Mouse (Mus musculus) neural tube, embryonic 14.5 days (tissue): ENCODE data around the gene Fut7. TPM values are rescaled to one million over a fixed set of nuclear protein-coding genes. Genes with fewer than 3 reads are reported as not detected.
A peak's percentile ranks its signal among the peaks of the same experiment; 100 is the strongest.

ENCODE experiments used
- ATAC-seq: fragments of 200-750 bp; cut with Nextera tagmentation; 2 replicates; pipeline ENCODE4 v1.8.0; 2017; ENCODE audit warnings: low read depth, mild to moderate bottlenecking, moderate TSS enrichment, moderate library complexity
- H3K27ac ChIP-seq: fragments of 300-500 bp; sonication (generic); 2 replicates; pipeline ENCODE4 v1.5.1; 2014; ENCODE audit warnings: low read depth, mild to moderate bottlenecking, control low read depth, low read length, moderate library complexity, mixed read lengths
- H3K27me3 ChIP-seq: fragments of 300-500 bp; sonication (generic); 2 replicates; pipeline ENCODE4 v1.6.1; 2014; ENCODE audit warnings: low read length; ENCODE audit not compliant: control insufficient read depth, insufficient read depth
- H3K36me3 ChIP-seq: fragments of 300-500 bp; sonication (generic); 2 replicates; pipeline ENCODE4 v1.6.1; 2014; ENCODE audit warnings: low read length, mixed read lengths; ENCODE audit not compliant: control insufficient read depth, insufficient read depth
- H3K4me1 ChIP-seq: fragments of 300-500 bp; sonication (generic); 2 replicates; pipeline ENCODE4 v1.6.1; 2014; ENCODE audit warnings: low read length; ENCODE audit not compliant: control insufficient read depth, insufficient read depth
- H3K4me2 ChIP-seq: fragments of 300-500 bp; sonication (generic); 2 replicates; pipeline ENCODE4 v1.6.1; 2014; ENCODE audit warnings: mild to moderate bottlenecking, low read depth, low read length, control low read depth
- H3K4me3 ChIP-seq: fragments of 300-500 bp; sonication (generic); 2 replicates; pipeline ENCODE4 v1.5.1; 2014; ENCODE audit warnings: low read depth, low read length, control low read depth, mixed read lengths
- H3K9ac ChIP-seq: fragments of 300-500 bp; sonication (generic); replicated peaks from 2 replicates; pipeline ENCODE4 v1.6.1; 2014; ENCODE audit warnings: low read depth, mild to moderate bottlenecking, control low read depth, low read length, mixed read lengths
- H3K9me3 ChIP-seq: fragments of 300-500 bp; sonication (generic); 2 replicates; pipeline ENCODE4 v1.6.1; 2016; ENCODE audit warnings: low read length; ENCODE audit not compliant: control insufficient read depth
- WGBS: fragments of 180-500 bp; shearing (Covaris S2); extraction: QIAGEN DNeasy Blood & Tissue Kit; methylation state at CpG from one replicate; pipeline ENCODE4 v1.1.7; 2014; 5-methylcytosine and 5-hydroxymethylcytosine counted together
- polyA plus RNA-seq: library from polyadenylated mRNA; unstranded; fragments of >200 nt; fragmentation: Nextera tagmentation; extraction: Ambion mirVana; gene quantifications from 2 replicates; pipeline ENCODE4 v1.2.1, GENCODE M21; 2014

The Fut7 gene
- polyA plus RNA-seq, 1 experiment from 2014 or later, result 0.23 TPM

DNA sequence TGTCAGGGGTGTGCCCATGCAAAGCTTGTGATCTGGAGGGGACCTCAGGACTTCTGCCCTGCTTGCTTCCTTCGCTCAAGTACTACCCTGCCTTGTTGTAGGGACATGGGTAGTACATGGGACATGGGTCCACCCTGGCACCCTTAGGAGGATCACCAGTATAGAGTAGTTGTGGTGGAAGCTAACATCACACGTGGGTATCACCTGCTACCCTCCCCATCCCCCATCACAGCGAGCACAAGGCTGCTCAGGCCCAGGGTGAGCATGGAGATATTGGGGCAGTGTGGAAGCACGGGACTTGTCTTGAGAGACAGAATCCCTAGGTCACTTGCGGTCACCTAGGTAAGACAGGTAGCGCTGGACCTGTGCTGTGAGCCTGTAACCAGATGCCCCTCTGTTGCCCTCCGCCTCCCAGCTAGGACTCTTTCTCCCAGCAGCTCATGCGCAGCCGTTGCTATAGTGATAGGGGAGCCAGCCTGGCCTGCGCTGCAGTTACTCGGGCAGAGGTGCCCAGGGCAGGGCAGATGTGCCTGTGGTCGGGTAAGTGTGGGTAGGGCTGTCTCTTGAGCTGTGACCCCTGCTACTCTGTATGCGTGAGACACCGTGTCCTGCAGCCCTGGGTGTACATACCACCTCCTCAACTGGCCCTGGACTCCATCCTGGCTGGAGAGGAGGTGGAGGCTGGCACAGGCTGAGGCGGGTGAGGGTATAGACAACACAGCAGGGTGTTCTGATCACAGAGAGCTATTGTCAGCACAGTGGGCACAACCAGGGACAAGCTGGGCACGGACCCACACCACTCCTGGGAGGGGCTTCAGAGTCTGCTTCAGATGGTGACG is 7.5 kb downstream of the Fut7 start:
- Histone ChIP-seq H3K27me3 (no peaks in the 10 kb centered on the region), H3K9ac (peak overlapping the region; percentile 16; the same call in 1 of the 2 replicates), H3K27ac (no peak overlapping the region; the same call in 1 of the 2 replicates), H3K9me3 (no peaks in the 10 kb centered on the region), H3K4me1 (peaks cover 20% of the 10 kb centered on the region), H3K4me2 (peak overlapping the region; percentile 11; the same call in 1 of the 2 replicates), H3K36me3 (peaks cover 11% of the 10 kb centered on the region; the same call in 1 of the 2 replicates), H3K4me3 (no peak overlapping the region)
- WGBS, result 57% methylated on average over 17 of the region's 17 CpGs
- ATAC-seq, result no peak

- Histone ChIP-seq H3K9ac (no peak overlapping the region), H3K27ac (no peak overlapping the region), H3K36me3 (peaks cover 18% of the 10 kb centered on the region), H3K9me3 (no peaks in the 10 kb centered on the region), H3K27me3 (no peaks in the 10 kb centered on the region), H3K4me3 (no peak overlapping the region), H3K4me2 (no peak overlapping the region), H3K4me1 (peaks cover 20% of the 10 kb centered on the region)
- ATAC-seq, result no peak
- 48% methylated on average over 6 of the region's 6 CpGs for WGBS
Measured at GRCm38 (mm10) chr2:25431308-25431855, 8.3 kb downstream of the Fut7 start.

DNA sequence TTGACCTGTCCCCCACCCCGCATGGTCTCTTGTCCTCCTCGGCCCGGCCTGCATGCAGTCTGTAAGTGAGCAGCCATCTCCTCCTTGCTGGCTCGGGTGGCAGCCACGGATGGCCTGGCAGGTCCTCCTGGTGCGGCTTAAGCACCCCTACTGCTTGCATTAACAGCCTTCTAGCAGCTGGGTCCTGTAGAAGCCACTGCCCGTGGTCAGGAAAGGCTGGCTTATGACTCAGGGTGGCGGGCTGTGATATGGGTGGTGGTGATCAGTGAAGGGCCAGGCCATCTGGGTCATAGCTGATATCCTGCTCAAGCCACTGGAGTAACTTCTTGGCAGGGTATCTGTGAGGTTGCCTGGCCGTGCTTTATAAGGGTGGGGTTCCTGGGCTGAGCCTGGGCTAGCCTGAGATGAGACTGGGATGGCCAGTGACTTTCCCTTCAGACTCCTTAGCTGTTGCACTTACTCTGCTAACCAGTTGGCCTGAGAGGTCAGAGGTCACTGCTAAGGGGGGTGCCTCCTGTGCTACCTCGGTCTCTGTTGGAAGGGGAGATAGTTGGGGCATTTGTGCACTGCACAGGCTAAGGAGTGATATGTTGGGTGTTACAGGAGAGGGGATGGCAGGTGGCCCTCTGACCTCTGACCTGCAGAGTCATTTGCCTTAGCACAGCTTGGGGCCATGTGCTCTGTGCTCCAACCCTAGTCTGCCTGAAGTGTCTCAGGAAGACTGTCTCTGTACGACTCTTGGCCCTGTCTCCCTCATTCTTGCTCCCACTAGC is 9.4 kb downstream of the Fut7 start:
- Histone ChIP-seq H3K27ac (no peak overlapping the region), H3K27me3 (no peaks in the 10 kb centered on the region), H3K4me3 (no peak overlapping the region), H3K4me1 (peaks cover 20% of the 10 kb centered on the region), H3K9me3 (no peaks in the 10 kb centered on the region), H3K9ac (no peak overlapping the region), H3K36me3 (peaks cover 26% of the 10 kb centered on the region), H3K4me2 (no peak overlapping the region)
- no peak for ATAC-seq
- 83% methylated on average over 11 of the region's 11 CpGs for WGBS

DNA sequence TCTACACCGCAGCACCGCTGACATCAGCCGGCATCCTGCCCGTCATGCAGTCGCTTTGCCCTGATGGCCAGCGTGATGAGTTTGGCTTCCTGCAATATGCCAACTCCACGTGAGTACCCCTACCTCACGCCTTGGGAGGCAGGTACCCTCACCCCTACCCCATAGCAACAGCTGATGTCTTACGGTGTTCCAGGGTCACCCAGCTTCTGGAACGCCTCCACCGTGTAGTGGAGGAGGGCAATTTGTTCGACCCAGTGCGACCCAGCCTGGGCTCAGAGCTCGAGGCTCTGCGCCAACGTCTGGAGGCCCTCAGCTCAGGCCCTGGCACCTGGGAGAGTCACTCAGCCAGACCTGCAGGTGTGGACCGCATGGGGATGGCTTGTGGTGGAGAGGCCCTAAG is 10.0 kb downstream of the Fut7 start:
- Histone ChIP-seq H3K27ac (no peak overlapping the region), H3K4me1 (peaks cover 20% of the 10 kb centered on the region), H3K27me3 (no peaks in the 10 kb centered on the region), H3K36me3 (peaks cover 32% of the 10 kb centered on the region), H3K9ac (no peak overlapping the region), H3K9me3 (no peaks in the 10 kb centered on the region), H3K4me3 (no peak overlapping the region), H3K4me2 (no peak overlapping the region)
- ATAC-seq, result no peak
- WGBS, result 95% methylated on average over 17 of the region's 17 CpGs

- H3K27ac ChIP-seq, result no peak overlapping the region
- H3K27me3 ChIP-seq, result no peaks in the 10 kb centered on the region
- 91% methylated on average over 8 of the region's 8 CpGs for WGBS
- H3K4me2 ChIP-seq, result no peak overlapping the region
- no peaks in the 10 kb centered on the region for H3K9me3 ChIP-seq
- H3K4me3 ChIP-seq, result no peak overlapping the region
- H3K36me3 ChIP-seq, result peaks cover 42% of the 10 kb centered on the region
- ATAC-seq, result no peak
- no peak overlapping the region for H3K9ac ChIP-seq
- H3K4me1 ChIP-seq, result peaks cover 17% of the 10 kb centered on the region
Measured at GRCm38 (mm10) chr2:25434292-25434691, 11.2 kb downstream of the Fut7 start.

- H3K4me1 ChIP-seq, result no peaks in the 10 kb centered on the region
- no peak for ATAC-seq
- WGBS, result 95% methylated on average over 10 of the region's 10 CpGs
Measured at GRCm38 (mm10) chr2:25436286-25436820, 13.3 kb downstream of the Fut7 start.

GRCm38 (mm10) chr2:25441067-25441466 is 18.0 kb downstream of the Fut7 start:
- 92% methylated on average over 20 of the region's 20 CpGs for WGBS
- Histone ChIP-seq H3K4me2 (no peak overlapping the region), H3K36me3 (peaks cover 74% of the 10 kb centered on the region), H3K9me3 (no peaks in the 10 kb centered on the region), H3K27ac (no peak overlapping the region), H3K9ac (no peak overlapping the region), H3K4me3 (no peak overlapping the region), H3K4me1 (no peaks in the 10 kb centered on the region), H3K27me3 (no peaks in the 10 kb centered on the region)
- no peak for ATAC-seq

More at GRCm38 (mm10) chr2:25436286-25436820, 13.3 kb downstream of the Fut7 start:
- H3K27ac ChIP-seq, result no peak overlapping the region
- no peaks in the 10 kb centered on the region for H3K27me3 ChIP-seq
- H3K9ac ChIP-seq, result no peak overlapping the region
- no peaks in the 10 kb centered on the region for H3K9me3 ChIP-seq
- H3K36me3 ChIP-seq, result peaks cover 50% of the 10 kb centered on the region
- no peak overlapping the region for H3K4me2 ChIP-seq
- H3K4me3 ChIP-seq, result no peak overlapping the region

- H3K4me2 ChIP-seq, result no peak overlapping the region
- no peak for ATAC-seq
- no peak overlapping the region for H3K4me3 ChIP-seq
- no peaks in the 10 kb centered on the region for H3K4me1 ChIP-seq
- H3K9me3 ChIP-seq, result no peaks in the 10 kb centered on the region
- peaks cover 71% of the 10 kb centered on the region for H3K36me3 ChIP-seq
- no peak overlapping the region for H3K9ac ChIP-seq
- no peak overlapping the region for H3K27ac ChIP-seq
- WGBS, result 93% methylated on average over 14 of the region's 14 CpGs
- no peaks in the 10 kb centered on the region for H3K27me3 ChIP-seq
Measured at GRCm38 (mm10) chr2:25442682-25443081, 19.6 kb downstream of the Fut7 start.
